Mouse (Mus musculus): ENCODE measurements around the gene Srgap2. TPM values are rescaled to one million over a fixed set of nuclear protein-coding genes. Genes with fewer than 3 reads are reported as not detected.

Gene Srgap2
- polyA plus RNA-seq, 1 experiment from 2014 or later = 4.1 TPM

DNA sequence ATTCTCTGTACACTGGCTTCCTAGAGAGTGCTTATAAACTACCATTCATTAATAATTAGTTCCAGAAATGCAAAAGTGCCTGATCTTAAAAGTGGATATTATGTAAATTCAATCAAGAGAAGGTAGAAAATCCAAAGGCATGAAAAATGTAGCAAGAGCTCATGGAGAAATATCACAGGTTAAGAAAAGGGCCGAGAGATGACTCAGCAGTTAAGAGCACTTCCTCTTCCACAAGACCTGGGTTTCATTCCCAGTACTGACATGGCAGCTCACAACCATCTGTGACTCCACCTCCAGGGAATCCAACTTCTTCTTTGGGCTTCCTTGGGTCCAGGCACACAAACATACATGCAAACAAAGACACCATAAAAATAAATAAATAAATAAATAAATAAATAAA lies 56.6 kb downstream of the Srgap2 start:
- no peak for ATAC-seq
- 51% methylated on average over 1 of the region's 1 CpGs for whole genome bisulfite sequencing (ENCODE audit: insufficient replicate concordance)
- no peaks in the 10 kb centered on the region for H3K27me3 ChIP-seq (ENCODE audit: insufficient read depth, low read length)

DNA sequence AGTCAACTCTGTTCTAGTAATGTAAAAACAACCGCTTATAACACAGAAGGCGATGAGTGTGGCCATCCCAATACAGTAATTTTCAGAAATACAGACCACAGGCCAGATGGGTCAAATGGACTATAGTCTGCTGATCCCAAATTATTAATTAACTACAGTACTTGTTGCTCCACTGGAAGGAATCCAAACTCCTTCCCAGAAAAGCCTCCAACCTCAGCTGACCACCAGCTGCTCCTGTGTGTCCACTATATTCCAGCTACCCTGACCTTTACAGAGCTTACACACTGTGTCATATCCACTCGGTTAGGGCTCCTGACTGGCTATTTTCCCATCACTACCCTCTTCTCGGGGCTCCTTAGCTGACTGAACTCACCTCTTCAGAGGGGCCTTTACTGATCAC lies 61.3 kb downstream of the Srgap2 start:
- H3K27me3 ChIP-seq (ENCODE audit: insufficient read depth, low read length) = no peaks in the 10 kb centered on the region
- H3K4me3 ChIP-seq (ENCODE audit: low read depth, low read length) = no peak overlapping the region
- no peak overlapping the region for H3K4me2 ChIP-seq (ENCODE audit: low read depth, low read length)
- H3K4me1 ChIP-seq (ENCODE audit: insufficient read depth) = peaks cover 14% of the 10 kb centered on the region
- 78% methylated on average over 4 of the region's 4 CpGs for WGBS (ENCODE audit: insufficient replicate concordance)
- no peak overlapping the region for H3K27ac ChIP-seq (ENCODE audit: low read depth)
- DNase-seq (no peak), ATAC-seq (no peak)
- no peak overlapping the region for H3K9ac ChIP-seq (replicated peaks)
- H3K9me3 ChIP-seq (ENCODE audit: low read length) = no peaks in the 10 kb centered on the region
- H3K36me3 ChIP-seq (replicated peaks; ENCODE audit: insufficient read depth, low read length) = no peaks in the 10 kb centered on the region
- TF ChIP-seq EP300 (IDR thresholded peaks at IDR 0.05; ENCODE audit: low read depth) (no peak), CTCF (IDR thresholded peaks at IDR 0.05; ENCODE audit: low read depth) (no peak)

More for the DNA sequence above, 56.6 kb downstream of the Srgap2 start:
- H3K9ac ChIP-seq (replicated peaks) = no peak overlapping the region
- H3K4me1 ChIP-seq (ENCODE audit: insufficient read depth) = peaks cover 19% of the 10 kb centered on the region
- TF ChIP-seq CTCF (IDR thresholded peaks at IDR 0.05; ENCODE audit: low read depth) (no peak), EP300 (IDR thresholded peaks at IDR 0.05; ENCODE audit: low read depth) (no peak)
- H3K27ac ChIP-seq (ENCODE audit: low read depth) = no peak overlapping the region
- H3K9me3 ChIP-seq (ENCODE audit: low read length) = no peaks in the 10 kb centered on the region
- no peaks in the 10 kb centered on the region for H3K36me3 ChIP-seq (replicated peaks; ENCODE audit: insufficient read depth, low read length)
- H3K4me3 ChIP-seq (ENCODE audit: low read depth, low read length) = no peak overlapping the region
- DNase-seq = no peak
- H3K4me2 ChIP-seq (ENCODE audit: low read depth, low read length) = no peak overlapping the region

DNA sequence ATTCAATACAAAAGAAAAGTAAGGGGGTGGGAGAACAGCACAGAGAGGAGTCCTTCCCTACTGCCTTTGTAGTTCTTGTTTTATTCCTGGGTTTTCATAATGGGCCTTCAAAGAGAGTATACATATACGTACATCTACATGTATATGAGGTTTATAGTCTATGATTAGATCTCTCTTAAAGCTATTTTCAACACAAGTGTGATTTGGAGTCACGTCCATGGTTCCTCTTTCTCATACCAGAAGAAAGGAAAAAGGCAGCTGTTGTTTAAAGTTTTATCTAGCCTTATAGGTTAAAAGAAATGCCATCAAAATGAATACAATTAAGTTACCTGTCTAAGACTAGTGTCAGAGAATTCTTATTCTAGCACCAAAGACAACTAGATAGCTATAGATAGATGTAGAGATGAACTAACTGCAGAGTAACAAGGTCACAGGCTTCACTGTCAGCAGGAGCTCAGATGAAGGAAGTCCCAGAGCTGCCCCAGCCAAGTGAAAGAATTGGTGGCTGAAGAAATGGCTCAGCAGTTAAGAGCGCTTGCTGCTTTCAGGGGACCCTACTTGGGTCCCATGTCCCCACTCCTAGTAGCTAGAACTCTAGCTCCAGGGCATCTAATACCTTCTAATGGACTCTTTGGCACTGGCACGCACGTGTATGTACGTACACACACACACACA lies 63.1 kb downstream of the Srgap2 start:
- no peak overlapping the region for H3K27ac ChIP-seq (ENCODE audit: low read depth)
- H3K4me2 ChIP-seq (ENCODE audit: low read depth, low read length) = no peak overlapping the region
- no peak for TF ChIP-seq EP300 (IDR thresholded peaks at IDR 0.05; ENCODE audit: low read depth)
- no peak for TF ChIP-seq CTCF (IDR thresholded peaks at IDR 0.05; ENCODE audit: low read depth)
- no peaks in the 10 kb centered on the region for H3K36me3 ChIP-seq (replicated peaks; ENCODE audit: insufficient read depth, low read length)
- no peak overlapping the region for H3K9ac ChIP-seq (replicated peaks)
- no peak overlapping the region for H3K4me3 ChIP-seq (ENCODE audit: low read depth, low read length)
- H3K4me1 ChIP-seq (ENCODE audit: insufficient read depth) = peaks cover 9% of the 10 kb centered on the region
- WGBS (ENCODE audit: insufficient replicate concordance) = 58% methylated on average over 6 of the region's 6 CpGs
- DNase-seq (no peak), ATAC-seq (no peak)
- no peaks in the 10 kb centered on the region for H3K27me3 ChIP-seq (ENCODE audit: insufficient read depth, low read length)
- H3K9me3 ChIP-seq (ENCODE audit: low read length) = no peaks in the 10 kb centered on the region

DNA sequence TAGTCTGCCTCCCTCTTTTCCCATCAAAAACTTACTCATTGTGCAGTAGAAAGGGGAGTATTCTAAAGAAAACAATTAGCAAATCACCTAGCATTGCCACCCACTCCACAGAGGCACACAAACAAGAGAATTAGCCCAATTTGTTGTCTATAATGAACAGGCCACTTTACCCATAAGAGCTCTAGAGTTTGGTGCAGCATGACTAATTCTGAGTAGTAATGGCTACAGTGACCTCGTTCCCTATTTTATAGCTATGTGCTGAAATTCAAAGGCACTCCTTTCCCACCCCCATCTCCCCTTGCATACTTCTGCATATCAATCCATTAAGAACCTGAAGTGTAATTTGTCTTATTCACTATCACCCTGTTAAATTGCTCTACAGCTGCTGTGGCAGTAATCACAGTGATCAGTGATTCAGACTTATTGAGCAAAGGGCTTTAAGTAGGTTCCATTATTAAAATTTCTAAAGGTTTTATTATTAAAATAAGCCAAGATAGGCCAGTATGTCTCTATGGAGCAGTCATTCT lies 64.5 kb downstream of the Srgap2 start:
- no peaks in the 10 kb centered on the region for H3K36me3 ChIP-seq (replicated peaks; ENCODE audit: insufficient read depth, low read length)
- ATAC-seq = no peak
- DNase-seq = no peak
- 73% methylated on average over 1 of the region's 1 CpGs for WGBS (ENCODE audit: insufficient replicate concordance)
- H3K27me3 ChIP-seq (ENCODE audit: insufficient read depth, low read length) = no peaks in the 10 kb centered on the region
- no peaks in the 10 kb centered on the region for H3K9me3 ChIP-seq (ENCODE audit: low read length)
- no peak overlapping the region for H3K4me2 ChIP-seq (ENCODE audit: low read depth, low read length)
- no peak overlapping the region for H3K9ac ChIP-seq (replicated peaks)
- H3K27ac ChIP-seq (ENCODE audit: low read depth) = no peak overlapping the region
- no peak for TF ChIP-seq EP300 (IDR thresholded peaks at IDR 0.05; ENCODE audit: low read depth)
- TF ChIP-seq CTCF (IDR thresholded peaks at IDR 0.05; ENCODE audit: low read depth) = no peak
- H3K4me1 ChIP-seq (ENCODE audit: insufficient read depth) = peaks cover 9% of the 10 kb centered on the region
- no peak overlapping the region for H3K4me3 ChIP-seq (ENCODE audit: low read depth, low read length)

DNA sequence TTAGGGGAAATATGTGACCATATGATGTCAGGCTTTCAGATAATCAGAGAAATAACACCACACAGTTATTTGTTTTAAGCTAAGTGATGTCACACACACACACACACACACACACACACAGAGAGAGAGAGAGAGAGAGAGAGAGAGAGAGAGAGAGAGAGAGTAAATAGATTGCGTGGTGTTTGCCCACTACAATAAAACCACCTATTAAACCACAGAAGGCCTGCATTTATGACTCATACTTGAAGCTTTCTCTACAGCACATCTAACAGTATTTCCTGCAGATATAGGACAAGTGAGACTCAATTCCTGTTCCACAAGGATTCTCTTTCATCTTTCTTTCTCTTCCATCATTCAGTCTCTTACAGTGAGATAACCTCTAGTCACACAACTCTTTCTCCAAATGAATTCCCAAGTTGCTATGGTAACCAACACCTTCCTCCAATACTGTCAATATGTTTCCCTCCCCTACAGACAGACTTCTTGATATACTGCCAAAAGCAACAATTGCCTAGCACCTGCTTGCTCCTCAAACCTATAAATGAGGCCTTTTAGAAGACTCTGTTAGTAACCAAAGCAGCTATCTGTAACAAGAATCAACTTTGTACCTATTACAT lies 66.1 kb downstream of the Srgap2 start:
- WGBS (ENCODE audit: insufficient replicate concordance) = 73% methylated on average over 1 of the region's 1 CpGs

DNA sequence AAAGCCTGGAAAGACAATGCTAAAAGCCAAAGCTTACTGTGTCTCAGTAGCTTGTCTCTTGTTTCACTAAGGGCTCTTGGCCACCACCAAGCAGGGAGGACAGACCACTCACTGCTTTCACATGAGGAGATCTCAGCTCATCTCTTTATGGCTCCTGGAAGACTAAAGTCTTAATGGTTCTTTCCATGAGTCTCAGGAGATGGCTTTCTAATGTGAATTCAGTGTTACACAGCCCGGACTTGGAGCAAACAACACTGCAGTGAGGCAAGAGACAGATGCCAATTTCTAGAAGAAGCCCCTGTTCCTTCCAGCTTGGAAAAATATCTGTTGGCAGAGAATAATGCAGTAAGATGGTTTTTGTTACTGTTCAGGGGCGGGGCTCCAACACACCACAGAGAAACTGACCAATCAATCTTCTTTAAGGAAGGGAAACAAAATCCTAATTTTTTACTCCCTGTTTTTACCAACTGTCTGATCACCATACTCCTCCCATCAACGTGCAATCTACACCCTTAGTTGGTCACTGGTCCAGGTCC lies 71.7 kb downstream of the Srgap2 start:
- H3K4me2 ChIP-seq (ENCODE audit: low read depth, low read length) = no peak overlapping the region
- H3K27ac ChIP-seq (ENCODE audit: low read depth) = no peak overlapping the region
- H3K4me3 ChIP-seq (ENCODE audit: low read depth, low read length) = no peak overlapping the region
- no peaks in the 10 kb centered on the region for H3K36me3 ChIP-seq (replicated peaks; ENCODE audit: insufficient read depth, low read length)
- TF ChIP-seq CTCF (IDR thresholded peaks at IDR 0.05; ENCODE audit: low read depth) (no peak), EP300 (IDR thresholded peaks at IDR 0.05; ENCODE audit: low read depth) (no peak)
- H3K9ac ChIP-seq (replicated peaks) = no peak overlapping the region
- 79% methylated on average over 3 of the region's 3 CpGs for WGBS (ENCODE audit: insufficient replicate concordance)
- DNase-seq (no peak), ATAC-seq (no peak)
- no peaks in the 10 kb centered on the region for H3K27me3 ChIP-seq (ENCODE audit: insufficient read depth, low read length)
- H3K9me3 ChIP-seq (ENCODE audit: low read length) = no peaks in the 10 kb centered on the region
- H3K4me1 ChIP-seq (ENCODE audit: insufficient read depth) = no peaks in the 10 kb centered on the region

More for the DNA sequence above, 66.1 kb downstream of the Srgap2 start:
- Histone ChIP-seq H3K9me3 (ENCODE audit: low read length) (no peaks in the 10 kb centered on the region), H3K4me3 (ENCODE audit: low read depth, low read length) (no peak overlapping the region), H3K36me3 (replicated peaks; ENCODE audit: insufficient read depth, low read length) (no peaks in the 10 kb centered on the region), H3K9ac (replicated peaks) (no peak overlapping the region), H3K4me1 (ENCODE audit: insufficient read depth) (peaks cover 5% of the 10 kb centered on the region), H3K27ac (ENCODE audit: low read depth) (no peak overlapping the region), H3K4me2 (ENCODE audit: low read depth, low read length) (no peak overlapping the region), H3K27me3 (ENCODE audit: insufficient read depth, low read length) (no peaks in the 10 kb centered on the region)
- DNase-seq = no peak
- ATAC-seq = no peak
- TF ChIP-seq EP300 (IDR thresholded peaks at IDR 0.05; ENCODE audit: low read depth) (no peak), CTCF (IDR thresholded peaks at IDR 0.05; ENCODE audit: low read depth) (no peak)

Data from liver, postnatal 0 days (tissue).